Mouse (Mus musculus) CH12.LX (cell line): ENCODE results near the gene Adad2. TPM values are rescaled to one million over a fixed set of nuclear protein-coding genes. Genes with fewer than 3 reads are reported as not detected.

Source experiments
- DNase-seq: peaks from one replicate; pipeline ENCODE4 v3.0.0-alpha.2; 2013; ENCODE audit errors: extremely low read depth
- H3K27ac ChIP-seq: 2 replicates; pipeline ENCODE4 v1.5.1; 2012; ENCODE audit warnings: low read depth, mild to moderate bottlenecking, control low read depth, moderate library complexity; ENCODE audit not compliant: insufficient read depth
- H3K27me3 ChIP-seq: replicated peaks from 2 replicates; pipeline ENCODE3; 2012; ENCODE audit warnings: inconsistent platforms
- H3K36me3 ChIP-seq, 2 experiments: replicated peaks in 1 of 2; 2 replicates each; pipeline versions ENCODE3 to v1.6.1; 2012; ENCODE audit warnings: inconsistent platforms in 1 of 2, low read length in 1 of 2, mild to moderate bottlenecking in 1 of 2, mixed read lengths in 1 of 2, moderate library complexity in 1 of 2; ENCODE audit not compliant: control insufficient read depth in 1 of 2, insufficient read depth in 1 of 2
- H3K4me1 ChIP-seq, 2 experiments: 2 replicates each; pipeline ENCODE4 v1.6.1; 2012; ENCODE audit warnings: inconsistent platforms in 1 of 2, moderate library complexity in 1 of 2; ENCODE audit not compliant: insufficient read depth in 2 of 2, control insufficient read depth in 1 of 2
- H3K4me2 ChIP-seq: 2 replicates; pipeline ENCODE4 v1.6.1; 2012; ENCODE audit warnings: low read depth, mild to moderate bottlenecking, control low read depth; ENCODE audit not compliant: poor library complexity, insufficient read depth, severe bottlenecking
- H3K4me3 ChIP-seq, 3 experiments: fragments of 150-350 bp in 1 of 3; sonication (generic) in 1 of 3; replicated peaks in 1 of 3; 2 replicates each; pipeline versions ENCODE3 to v1.5.1; 2011 to 2012; ENCODE audit warnings: low read depth in 2 of 3, low read length in 2 of 3, mild to moderate bottlenecking in 2 of 3, moderate library complexity in 2 of 3, control low read depth in 1 of 3, improper control_type of control experiment in 1 of 3, inconsistent platforms in 1 of 3, mixed read lengths in 1 of 3; ENCODE audit not compliant: poor library complexity in 1 of 3
- H3K79me2 ChIP-seq: replicated peaks from 2 replicates; pipeline ENCODE4 v1.6.1; 2012; ENCODE audit warnings: mild to moderate bottlenecking, moderate library complexity; ENCODE audit not compliant: control insufficient read depth, poor library complexity, insufficient read depth, severe bottlenecking; ENCODE audit errors: extremely low read depth
- H3K9ac ChIP-seq: 2 replicates; pipeline ENCODE4 v1.6.1; 2012; ENCODE audit warnings: low read depth, mild to moderate bottlenecking, control low read depth, moderate library complexity; ENCODE audit not compliant: insufficient read depth
- H3K9me3 ChIP-seq: replicated peaks from 2 replicates; pipeline ENCODE3; 2012; ENCODE audit warnings: low read length, inconsistent platforms, mixed read lengths
- BHLHE40 ChIP-seq: IDR thresholded peaks from 2 replicates; pipeline ENCODE4 v1.6.1; 2011; ENCODE audit warnings: mild to moderate bottlenecking, low read depth, low read length, improper control_type of control experiment
- CHD1 ChIP-seq: IDR thresholded peaks from 2 replicates; pipeline ENCODE4 v1.6.1; 2012; ENCODE audit warnings: low read depth, low read length, improper control_type of control experiment, inconsistent platforms
- CHD2 ChIP-seq: IDR thresholded peaks from 2 replicates; pipeline ENCODE4 v1.6.1; 2011; ENCODE audit warnings: low read length, improper control_type of control experiment
- CTCF ChIP-seq, 2 experiments: IDR thresholded peaks in 1 of 2; conservative IDR thresholded peaks in 1 of 2; 2 replicates each; pipeline ENCODE4 v1.5.1; 2011 to 2012; ENCODE audit warnings: low read depth in 2 of 2, low read length in 2 of 2, improper control_type of control experiment in 1 of 2, inconsistent platforms in 1 of 2, mild to moderate bottlenecking in 1 of 2, moderate library complexity in 1 of 2
- E2F4 ChIP-seq: IDR thresholded peaks from 2 replicates; pipeline ENCODE4 v1.6.1; 2011; ENCODE audit warnings: low read depth, low read length, improper control_type of control experiment; ENCODE audit not compliant: insufficient replicate concordance
- ELF1 ChIP-seq: IDR thresholded peaks from 2 replicates; pipeline ENCODE4 v1.6.1; 2014; ENCODE audit warnings: low read depth, mild to moderate bottlenecking, inconsistent platforms, low read length, improper control_type of control experiment
- EP300 ChIP-seq: IDR thresholded peaks from 2 replicates; pipeline ENCODE4 v1.6.1; 2011; ENCODE audit warnings: low read length, improper control_type of control experiment
- ETS1 ChIP-seq: conservative IDR thresholded peaks from 2 replicates; pipeline ENCODE4 v1.6.1; 2012; ENCODE audit warnings: low read depth, mild to moderate bottlenecking, inconsistent platforms, low read length, improper control_type of control experiment, moderate library complexity
- GABPA ChIP-seq: IDR thresholded peaks from 2 replicates; pipeline ENCODE4 v1.6.1; 2012; ENCODE audit warnings: low read depth, low read length, improper control_type of control experiment, inconsistent platforms; ENCODE audit not compliant: insufficient replicate concordance
- HCFC1 ChIP-seq: IDR thresholded peaks from 2 replicates; pipeline ENCODE4 v1.6.1; 2012; ENCODE audit warnings: low read depth, mild to moderate bottlenecking, inconsistent platforms, low read length, improper control_type of control experiment
- IRF4 ChIP-seq: IDR thresholded peaks from 2 replicates; pipeline ENCODE4 v1.6.1; 2014; ENCODE audit warnings: low read depth, mild to moderate bottlenecking, inconsistent platforms, low read length, improper control_type of control experiment
- JUN ChIP-seq: IDR thresholded peaks from 2 replicates; pipeline ENCODE4 v1.6.1; 2011; ENCODE audit warnings: low read depth, mild to moderate bottlenecking, low read length, improper control_type of control experiment, moderate library complexity; ENCODE audit not compliant: insufficient read depth
- JUND ChIP-seq: conservative IDR thresholded peaks from 2 replicates; pipeline ENCODE4 v1.6.1; 2011; ENCODE audit warnings: low read depth, low read length, improper control_type of control experiment
- KAT2A ChIP-seq: IDR thresholded peaks from 2 replicates; pipeline ENCODE4 v1.6.1; 2012; ENCODE audit warnings: low read length, improper control_type of control experiment, inconsistent platforms; ENCODE audit not compliant: insufficient replicate concordance
- MAFK ChIP-seq: IDR thresholded peaks from 2 replicates; pipeline ENCODE4 v1.6.1; 2011; ENCODE audit warnings: low read length, improper control_type of control experiment; ENCODE audit not compliant: insufficient replicate concordance
- MAX ChIP-seq: IDR thresholded peaks from 2 replicates; pipeline ENCODE4 v1.6.1; 2011; ENCODE audit warnings: low read length, improper control_type of control experiment
- MAZ ChIP-seq: IDR thresholded peaks from 2 replicates; pipeline ENCODE4 v1.6.1; 2012; ENCODE audit warnings: low read depth, mild to moderate bottlenecking, inconsistent platforms, low read length, improper control_type of control experiment, moderate library complexity
- MEF2A ChIP-seq: IDR thresholded peaks from 2 replicates; pipeline ENCODE4 v1.6.1; 2014; ENCODE audit warnings: low read depth, mild to moderate bottlenecking, inconsistent platforms, low read length, improper control_type of control experiment, borderline replicate concordance
- MXI1 ChIP-seq: IDR thresholded peaks from 2 replicates; pipeline ENCODE4 v1.6.1; 2011; ENCODE audit warnings: mild to moderate bottlenecking, low read depth, low read length, improper control_type of control experiment
- MYC ChIP-seq: IDR thresholded peaks from 2 replicates; pipeline ENCODE4 v1.6.1; 2011; ENCODE audit warnings: low read depth, mild to moderate bottlenecking, improper control_type of control experiment, low read length
- NELFE ChIP-seq: IDR thresholded peaks from 2 replicates; pipeline ENCODE4 v1.6.1; 2011; ENCODE audit warnings: low read depth, low read length, improper control_type of control experiment
- NRF1 ChIP-seq: IDR thresholded peaks from 2 replicates; pipeline ENCODE4 v1.6.1; 2014; ENCODE audit warnings: low read depth, mild to moderate bottlenecking, inconsistent platforms, low read length, improper control_type of control experiment, moderate library complexity
- PAX5 ChIP-seq: IDR thresholded peaks from 2 replicates; pipeline ENCODE4 v1.6.1; 2012; ENCODE audit warnings: low read length, inconsistent platforms, mixed read lengths
- POLR2A ChIP-seq: IDR thresholded peaks from 2 replicates; pipeline ENCODE4 v1.6.1; 2011; ENCODE audit warnings: low read depth, mild to moderate bottlenecking, improper control_type of control experiment, low read length
- POLR2AphosphoS2 ChIP-seq: IDR thresholded peaks from 2 replicates; pipeline ENCODE4 v1.6.1; 2011; ENCODE audit warnings: low read depth, low read length, improper control_type of control experiment
- RAD21 ChIP-seq: IDR thresholded peaks from 2 replicates; pipeline ENCODE4 v1.6.1; 2011; ENCODE audit warnings: low read depth, mild to moderate bottlenecking, low read length, improper control_type of control experiment, moderate library complexity
- RCOR1 ChIP-seq: conservative IDR thresholded peaks from 2 replicates; pipeline ENCODE4 v1.6.1; 2012; ENCODE audit warnings: low read depth, mild to moderate bottlenecking, inconsistent platforms, low read length, improper control_type of control experiment
- SIN3A ChIP-seq: IDR thresholded peaks from 2 replicates; pipeline ENCODE4 v1.6.1; 2012; ENCODE audit warnings: low read length, improper control_type of control experiment, inconsistent platforms
- SMC3 ChIP-seq: IDR thresholded peaks from 2 replicates; pipeline ENCODE4 v1.6.1; 2011; ENCODE audit warnings: low read depth, low read length, improper control_type of control experiment
- TBP ChIP-seq: conservative IDR thresholded peaks from 2 replicates; pipeline ENCODE4 v1.6.1; 2011; ENCODE audit warnings: low read depth, low read length, improper control_type of control experiment
- TCF12 ChIP-seq: IDR thresholded peaks from 2 replicates; pipeline ENCODE4 v1.6.1; 2014; ENCODE audit warnings: low read depth, mild to moderate bottlenecking, inconsistent platforms, low read length, improper control_type of control experiment
- UBTF ChIP-seq: IDR thresholded peaks from 2 replicates; pipeline ENCODE4 v1.6.1; 2012; ENCODE audit warnings: low read depth, mild to moderate bottlenecking, inconsistent platforms, low read length, improper control_type of control experiment, moderate library complexity
- USF1 ChIP-seq: IDR thresholded peaks from 2 replicates; pipeline ENCODE4 v1.6.1; 2014; ENCODE audit warnings: low read depth, mild to moderate bottlenecking, inconsistent platforms, low read length, improper control_type of control experiment
- USF2 ChIP-seq: conservative IDR thresholded peaks from 2 replicates; pipeline ENCODE4 v1.6.1; 2011; ENCODE audit warnings: low read depth, low read length, improper control_type of control experiment
- ZC3H11A ChIP-seq: IDR thresholded peaks from 2 replicates; pipeline ENCODE4 v1.6.1; 2012; ENCODE audit warnings: low read depth, mild to moderate bottlenecking, inconsistent platforms, low read length, improper control_type of control experiment
- ZKSCAN1 ChIP-seq: IDR thresholded peaks from 2 replicates; pipeline ENCODE4 v1.6.1; 2012; ENCODE audit warnings: low read depth, inconsistent platforms, low read length, improper control_type of control experiment, borderline replicate concordance
- ZMIZ1 ChIP-seq: IDR thresholded peaks from 2 replicates; pipeline ENCODE4 v1.6.1; 2012; ENCODE audit warnings: low read depth, mild to moderate bottlenecking, inconsistent platforms, low read length, improper control_type of control experiment
- ZNF384 ChIP-seq: IDR thresholded peaks from 2 replicates; pipeline ENCODE4 v1.6.1; 2012; ENCODE audit warnings: low read depth, low read length, improper control_type of control experiment, inconsistent platforms
- dilution Hi-C: fragments of 300-500 bp; cut with MboI; formaldehyde crosslinking; loops from 2 replicates; pipeline ENCODE4 v1.14.3; 2020; ENCODE audit warnings: low sequenced_read_pairs; ENCODE audit not compliant: extremely low pct_unique_long_range_greater_than_20kb, extremely low pct_ligation_motif_present
- in situ Hi-C: fragments of 300-500 bp; cut with MboI; formaldehyde crosslinking; loops from 3 replicates; pipeline ENCODE4 v1.14.3; 2019; ENCODE audit warnings: low sequenced_read_pairs, low pct_ligation_motif_present, low pct_unique_long_range_greater_than_20kb, mixed read lengths
- polyA plus RNA-seq: library from polyadenylated mRNA; unstranded; fragments of >175 nt; gene quantifications from 2 replicates; pipeline ENCODE4 v1.2.1, GENCODE M21; 2012; ENCODE audit warnings: low read depth; ENCODE audit not compliant: insufficient read length
- total RNA-seq, 2 experiments: library from RNA; depleted of rRNA; stranded (reverse); fragments of 300-350 nt in 1 of 2; fragments of >200 nt in 1 of 2; gene quantifications; 2 replicates each; pipeline ENCODE4 v1.2.3; 2012 to 2014

Adad2 gene
- total and polyA plus RNA-seq, 3 experiments: not detected

DNA sequence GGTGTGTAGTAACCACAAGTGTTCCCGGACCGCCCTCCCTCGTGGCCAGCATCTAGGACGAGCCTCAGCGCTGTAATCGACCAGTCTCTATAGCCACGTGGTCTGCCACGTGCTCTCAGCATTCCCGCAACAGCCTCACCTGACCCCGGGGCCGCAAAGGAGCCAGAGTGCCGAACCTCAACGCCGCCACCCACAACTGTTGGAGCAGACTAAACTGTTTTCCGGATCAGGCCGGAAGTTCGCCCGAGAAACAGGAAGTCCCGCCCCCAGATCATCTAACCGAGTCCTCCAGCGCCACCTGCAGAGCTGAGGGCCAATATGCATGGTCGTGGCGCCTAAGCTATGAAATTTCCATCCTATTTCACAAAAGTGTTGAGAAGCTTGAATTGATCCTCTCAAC is 7.6 kb upstream of the Adad2 start, which contains the start of gene Taf1c:
Taf1c (minus strand) TSS at position 227 of the 400 bp plus-strand sequence.
- peak within 1 kb of the TSS; percentile 81 for H3K4me2 ChIP-seq
- H3K9me3 ChIP-seq: peaks cover 14% of the 10 kb centered on the region
- H3K27me3 ChIP-seq: peaks cover 4% of the 10 kb centered on the region
- peak within 1 kb of the TSS; percentile 80 to 93 (median 87) for H3K4me3 ChIP-seq
- TF ChIP-seq ZMIZ1 (peak; percentile 65; the same call in 1 of the 2 replicates), BHLHE40 (peak; percentile 83), MXI1 (peak; percentile 94), ZNF384 (no peak), ZC3H11A (no peak), MAZ (no peak), HCFC1 (peak; percentile 87), E2F4 (no peak), CHD1 (no peak), JUN (no peak), ETS1 (0 out of 2 replicates have a peak, but pooled peaks have one; percentile 27), IRF4 (peak; percentile 49; the same call in 1 of the 2 replicates), KAT2A (peak; percentile 70; the same call in 1 of the 2 replicates), EP300 (no peak), SMC3 (peak; percentile 85), JUND (no peak), POLR2AphosphoS2 (peak; percentile 54; the same call in 1 of the 2 replicates), GABPA (no peak; the same call in 1 of the 2 replicates), RCOR1 (no peak; the same call in 1 of the 2 replicates), MAFK (no peak), TCF12 (peak; percentile 88), POLR2A (peak; percentile 94), UBTF (no peak), USF1 (peak; percentile 37), TBP (peak; percentile 82), MEF2A (0 out of 2 replicates have a peak, but pooled peaks have one; percentile 17), MAX (peak; percentile 98), USF2 (no peak), CTCF (conservative IDR thresholded peaks at IDR 0.05 in 1 of 2, IDR thresholded peaks at IDR 0.05 in 1 of 2; ENCODE audit: low read depth in 2 of 2, low read length in 2 of 2) (peak; percentile 33 to 97; a peak in 3 of 4 replicates), MYC (peak; percentile 98), CHD2 (0 out of 2 replicates have a peak, but pooled peaks have one; percentile 22), NRF1 (peak; percentile 21; the same call in 1 of the 2 replicates), SIN3A (peak; percentile 98), ELF1 (peak; percentile 96), ZKSCAN1 (no peak), RAD21 (peak; percentile 89), PAX5 (no peak), NELFE (peak; percentile 94)
- peaks cover 29 to 35% of the 10 kb centered on the region in 2 experiments for H3K36me3 ChIP-seq
- peaks cover 10% of the 10 kb centered on the region; the same call in 1 of the 2 replicates for H3K79me2 ChIP-seq
- peak; percentile 96 for DNase-seq
- in situ Hi-C loops (loop anchor here (5.0 kb wide), 2 partner anchors 48 to 103 kb away; partner anchors contain the start of genes Mbtps1 and Slc38a8), dilution Hi-C loops (no loop called here)
- peak within 1 kb of the TSS; percentile 40; the same call in 1 of the 2 replicates for H3K27ac ChIP-seq
- H3K4me1 ChIP-seq: peaks cover 7 to 21% of the 10 kb centered on the region in 2 experiments
- H3K9ac ChIP-seq: peak within 1 kb of the TSS; percentile 88
